Mouse (Mus musculus) limb, embryonic 10.5 days (tissue): Measurements from ENCODE around the gene Bcan. TPM values are rescaled to one million over a fixed set of nuclear protein-coding genes. Genes with fewer than 3 reads are reported as not detected.
A peak's percentile ranks its signal among the peaks of the same experiment; 100 is the strongest.

Experiments
- DNase-seq: peaks from one replicate; pipeline ENCODE4 v3.0.0-alpha.2; 2017; ENCODE audit warnings: low spot score
- H3K27ac ChIP-seq: fragments of 300-500 bp; sonication (generic); 2 replicates; pipeline ENCODE4 v1.5.1; 2016; ENCODE audit warnings: mild to moderate bottlenecking
- H3K27me3 ChIP-seq: fragments of 300-500 bp; sonication (generic); 2 replicates; pipeline ENCODE4 v1.6.1; 2016; ENCODE audit warnings: low read depth, mild to moderate bottlenecking; ENCODE audit not compliant: poor library complexity, severe bottlenecking
- H3K36me3 ChIP-seq: fragments of 300-500 bp; sonication (generic); 2 replicates; pipeline ENCODE4 v1.6.1; 2016; ENCODE audit warnings: mild to moderate bottlenecking, moderate library complexity
- H3K4me1 ChIP-seq: fragments of 300-500 bp; sonication (generic); 2 replicates; pipeline ENCODE4 v1.6.1; 2016
- H3K4me3 ChIP-seq: fragments of 300-500 bp; sonication (generic); 2 replicates; pipeline ENCODE4 v1.5.1; 2016; ENCODE audit warnings: mild to moderate bottlenecking, moderate library complexity
- H3K9me3 ChIP-seq: fragments of 300-500 bp; sonication (generic); replicated peaks from 2 replicates; pipeline ENCODE4 v1.6.1; 2016; ENCODE audit warnings: mild to moderate bottlenecking
- WGBS: fragments of 180-500 bp; shearing (Covaris S2); methylation state at CpG from one replicate; pipeline ENCODE4 v1.1.7; 2016; 5-methylcytosine and 5-hydroxymethylcytosine counted together
- polyA plus RNA-seq: library from polyadenylated mRNA; unstranded; fragments of >200 nt; fragmentation: Nextera tagmentation; extraction: Ambion mirVana; gene quantifications from 2 replicates; pipeline ENCODE4 v1.2.1, GENCODE M21; 2016

The Bcan gene
- polyA plus RNA-seq, 1 experiment from 2014 or later: not detected

- no peaks in the 10 kb centered on the region for H3K9me3 ChIP-seq
- peak overlapping the region; percentile 75 for H3K4me3 ChIP-seq
- peak; percentile 49 for DNase-seq
- H3K27me3 ChIP-seq: no peaks in the 10 kb centered on the region
- H3K36me3 ChIP-seq: peaks cover 51% of the 10 kb centered on the region
- peaks cover 68% of the 10 kb centered on the region for H3K4me1 ChIP-seq
- peak overlapping the region; percentile 93 for H3K27ac ChIP-seq
- WGBS: 29% methylated on average over 4 of the region's 4 CpGs
These were observed 55.0 kb downstream of the Bcan start for GRCm38 (mm10) chr3:87944838-87945600.

DNA sequence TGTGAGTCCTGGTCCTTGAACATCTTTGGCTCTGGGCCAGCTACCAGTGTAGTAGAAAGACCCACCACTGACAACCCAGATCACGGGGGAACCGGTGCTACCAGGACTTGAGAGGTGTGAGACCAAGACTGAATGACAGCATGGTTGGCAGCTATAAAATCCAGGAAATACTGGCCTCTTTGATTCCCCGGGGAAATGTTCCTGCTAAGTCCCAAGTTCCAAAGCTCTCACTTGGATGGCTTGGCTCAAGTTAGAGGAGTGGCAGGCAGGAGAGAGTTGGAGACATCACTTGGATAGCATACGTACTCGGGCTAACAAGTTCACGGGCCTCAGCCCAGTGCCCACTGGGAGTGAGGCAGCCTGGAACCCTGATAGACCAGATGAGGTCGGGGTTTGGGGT lies 56.4 kb downstream of the Bcan start:
- Histone ChIP-seq H3K36me3 (peaks cover 65% of the 10 kb centered on the region), H3K9me3 (no peaks in the 10 kb centered on the region), H3K4me3 (no peak overlapping the region), H3K27me3 (no peaks in the 10 kb centered on the region), H3K27ac (peak overlapping the region; percentile 53; the same call in 1 of the 2 replicates), H3K4me1 (peaks cover 55% of the 10 kb centered on the region)
- DNase-seq: no peak
- 58% methylated on average over 7 of the region's 7 CpGs for WGBS

DNA sequence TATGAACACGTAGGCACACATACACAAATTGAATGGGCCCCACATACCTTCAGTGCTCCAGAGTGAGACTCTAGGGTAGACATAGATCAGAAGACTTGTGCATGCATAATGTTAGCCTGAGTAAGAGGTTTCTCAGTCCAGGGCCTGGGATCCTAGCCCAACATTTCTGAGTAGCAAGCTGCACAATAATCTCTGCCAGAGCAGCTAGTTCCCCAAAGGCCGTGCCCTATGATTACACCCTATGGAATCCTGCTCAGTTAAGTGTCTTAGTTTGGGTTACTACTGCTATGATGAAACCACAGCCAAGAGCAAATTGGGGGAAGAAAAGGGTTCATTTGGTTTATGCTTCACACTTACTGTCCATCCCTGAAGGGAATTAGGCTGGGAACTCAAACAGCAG lies 57.6 kb downstream of the Bcan start:
- DNase-seq: no peak
- H3K36me3 ChIP-seq: peaks cover 76% of the 10 kb centered on the region
- 96% methylated on average over 2 of the region's 2 CpGs for WGBS

GRCm38 (mm10) chr3:87940611-87941010 lies 59.4 kb downstream of the Bcan start:
- H3K27me3 ChIP-seq: no peaks in the 10 kb centered on the region
- H3K4me3 ChIP-seq: no peak overlapping the region
- DNase-seq: no peak
- peaks cover 31% of the 10 kb centered on the region for H3K4me1 ChIP-seq
- no peak overlapping the region for H3K27ac ChIP-seq
- 81% methylated on average over 5 of the region's 5 CpGs for WGBS
- no peaks in the 10 kb centered on the region for H3K9me3 ChIP-seq
- H3K36me3 ChIP-seq: peaks cover 95% of the 10 kb centered on the region

More for the DNA sequence above, 57.6 kb downstream of the Bcan start:
- Histone ChIP-seq H3K27ac (no peak overlapping the region), H3K27me3 (no peaks in the 10 kb centered on the region), H3K9me3 (no peaks in the 10 kb centered on the region), H3K4me1 (peaks cover 44% of the 10 kb centered on the region), H3K4me3 (no peak overlapping the region)

Other genes starting within 250 kb of the Bcan start
- gene Ntrk1, start 205.1 kb downstream of the Bcan start, polyA plus RNA-seq: 0.28 and 0.29 TPM in 2 replicates
- 0.05 and 0.16 TPM in 2 replicates for gene Insrr, start 203.3 kb downstream of the Bcan start, polyA plus RNA-seq
- gene Pear1, start 175.9 kb downstream of the Bcan start, polyA plus RNA-seq: 13.8 and 17.7 TPM in 2 replicates
- gene Sh2d2a, start 153.5 kb downstream of the Bcan start, polyA plus RNA-seq: 0.13 TPM in 1 of 2 replicates, not detected in the other
- 17.5 and 20.5 TPM in 2 replicates for gene Prcc, start 114.6 kb downstream of the Bcan start, polyA plus RNA-seq
- 272 and 313 TPM in 2 replicates for gene Hdgf, start 93.9 kb downstream of the Bcan start, polyA plus RNA-seq
- gene Mrpl24, start 80.7 kb downstream of the Bcan start, polyA plus RNA-seq: 75.0 and 81.3 TPM in 2 replicates
- 84.8 and 86.0 TPM in 2 replicates for gene Isg20l2, start 69.9 kb downstream of the Bcan start, polyA plus RNA-seq
- gene Rrnad1, start 69.5 kb downstream of the Bcan start, polyA plus RNA-seq: 21.1 and 21.7 TPM in 2 replicates
- gene Crabp2, start 51.6 kb downstream of the Bcan start, polyA plus RNA-seq: 944 and 1,066 TPM in 2 replicates
- gene Nes, start 29.2 kb downstream of the Bcan start, polyA plus RNA-seq: 13.5 and 14.6 TPM in 2 replicates
- 0.06 TPM in 1 of 2 replicates, not detected in the other for gene Hapln2, start 27.4 kb upstream of the Bcan start, polyA plus RNA-seq
- 42.4 and 53.4 TPM in 2 replicates for gene Gpatch4, start 42.9 kb upstream of the Bcan start, polyA plus RNA-seq
- gene Naxe, start 58.3 kb upstream of the Bcan start, polyA plus RNA-seq: 132 and 148 TPM in 2 replicates
- not detected in 2 replicates for gene Ttc24, start 78.1 kb upstream of the Bcan start, polyA plus RNA-seq
- gene Iqgap3, start 81.7 kb upstream of the Bcan start, polyA plus RNA-seq: 23.1 and 26.7 TPM in 2 replicates
- 12.3 and 14.0 TPM in 2 replicates for gene Mef2d, start 142.1 kb upstream of the Bcan start, polyA plus RNA-seq